ENCODE assay signal across 7 mouse cellular contexts in genomic region chr7:100121376-100121789, GRCm38 (mm10). TPM values are rescaled to one million over a fixed set of nuclear protein-coding genes. Genes with fewer than 3 reads are reported as not detected.
A peak's percentile ranks its signal among the peaks of the same experiment; 100 is the strongest.
DNase-seq lines count a peak whose midpoint lies in the region; ATAC-seq lines count a peak whose summit lies in the region.

TSS of gene Pold3 (minus strand) at chr7:100121565.

- peak within 1 kb of the TSS; percentile 69 for H3K4me2 ChIP-seq in intestine, embryonic 15.5 days (replicated peaks)

- peak within 1 kb of the TSS; percentile 79 for H3K4me3 ChIP-seq in intestine, embryonic 15.5 days (replicated peaks)
- H3K4me3 ChIP-seq in midbrain, embryonic 10.5 days = peak within 1 kb of the TSS; percentile 94

- H3K9me3 ChIP-seq in intestine, embryonic 15.5 days = no peaks in the 10 kb centered on the region
- no peaks in the 10 kb centered on the region for H3K9me3 ChIP-seq in midbrain, embryonic 10.5 days (replicated peaks)

- DNase-seq in adrenal gland, adult 2 months = peak; percentile 100
- peak; percentile 97 for DNase-seq in embryo, embryonic 11.5 days (ENCODE audit: low read depth, low spot score)
- DNase-seq in gastrocnemius, postnatal 36 days = peak; percentile 98
- DNase-seq in left cerebral cortex, postnatal 25 days (ENCODE audit: low spot score in 2 of 2) = peak; percentile 98 to 99
- DNase-seq in midbrain, embryonic 10.5 days (ENCODE audit: low spot score) = peak; percentile 99
- DNase-seq in right cerebral cortex, postnatal 4 days = peak; percentile 99

- H3K9ac ChIP-seq in intestine, embryonic 15.5 days = peak within 1 kb of the TSS; percentile 82

- H3K27ac ChIP-seq in intestine, embryonic 15.5 days = peak within 1 kb of the TSS; percentile 88
- H3K27ac ChIP-seq in midbrain, embryonic 10.5 days (replicated peaks) = peak within 1 kb of the TSS; percentile 97

- H3K27me3 ChIP-seq in intestine, embryonic 15.5 days (replicated peaks) = no peaks in the 10 kb centered on the region
- H3K27me3 ChIP-seq in midbrain, embryonic 10.5 days (ENCODE audit: low read depth, poor library complexity, severe bottlenecking) = no peaks in the 10 kb centered on the region

- peaks cover 8% of the 10 kb centered on the region; the same call in 1 of the 2 replicates for H3K36me3 ChIP-seq in intestine, embryonic 15.5 days
- H3K36me3 ChIP-seq in midbrain, embryonic 10.5 days = peaks cover 36% of the 10 kb centered on the region

- no peaks in the 10 kb centered on the region for H3K4me1 ChIP-seq in intestine, embryonic 15.5 days (replicated peaks)
- H3K4me1 ChIP-seq in midbrain, embryonic 10.5 days = peaks cover 33% of the 10 kb centered on the region

- intact Hi-C loops in gastrocnemius, postnatal 36 days (cut with DNase I) = no loop called here
- intact Hi-C loops in left cerebral cortex, postnatal 25 days (cut with DNase I) = loop anchor here (1.0 to 5.0 kb wide), 3 partner anchors 38 to 106 kb away; partner anchors contain the start of genes Lipt2 and Pgm2l1

- ATAC-seq in intestine, embryonic 15.5 days = peak; percentile 96

- 0% methylated on average over 33 of the region's 33 CpGs for WGBS in intestine, embryonic 15.5 days
- under 1% methylated on average over 33 of the region's 33 CpGs for WGBS in midbrain, embryonic 10.5 days

RNA-seq across cellular contexts. Expression of gene Pold3, which starts in this region (rescaled TPM):
- total RNA-seq in adrenal gland, adult 2 months (2021) = 10 to 100 TPM; 22.4 to 23.3 TPM
- 2.4 and 4.1 TPM in 2 replicates for polyA plus RNA-seq in adrenal gland, adult 2 months (2012; rRNA removed)
- total RNA-seq in gastrocnemius, postnatal 36 days (2021) = 1 to 10 TPM; 4.8 to 6.4 TPM
- 52.6 and 54.7 TPM in 2 replicates for polyA plus RNA-seq in intestine, embryonic 15.5 days (2015; fragmentation: Nextera tagmentation; extraction: Ambion mirVana)
- 10 to 100 TPM; 32.9 to 35.7 TPM for total RNA-seq in left cerebral cortex, postnatal 25 days (2021)
- 114 and 117 TPM in 2 replicates for polyA plus RNA-seq in midbrain, embryonic 10.5 days (2016; fragmentation: Nextera tagmentation; extraction: Ambion mirVana)

Comparison
In these comparisons a context has a peak if more than half of its experiments do, and no peak if none do; other contexts are left out.
1. Peak in every context shown above with its lines: DNase-seq, ATAC-seq, H3K4me3 ChIP-seq and H3K27ac ChIP-seq.
2. RNA of gene Pold3 (polyA plus RNA-seq): 114 to 117 TPM in midbrain, embryonic 10.5 days and 52.6 to 54.7 TPM in intestine, embryonic 15.5 days; 2.4 to 4.1 TPM in adrenal gland, adult 2 months; every median in the first group is over 10 times any median in the second.